Mouse (Mus musculus) heart, adult 8-10 months (tissue): Measurements from ENCODE around the gene D430041D05Rik. TPM values are rescaled to one million over a fixed set of nuclear protein-coding genes. Genes with fewer than 3 reads are reported as not detected.

Experiments
- DNase-seq: peaks from one replicate; pipeline ENCODE4 v3.0.0; 2022; ENCODE audit warnings: low spot score
- total RNA-seq, 4 experiments: library from RNA; stranded (reverse); gene quantifications; 2 replicates each; pipeline ENCODE4 v1.2.4; 2022

Gene D430041D05Rik
- under 1 TPM; 0.03 to 0.06 (median 0.06) TPM for total RNA-seq

GRCm38 (mm10) chr2:104410963-104411545 lies at the start of gene D430041D05Rik:
D430041D05Rik (minus strand) TSS chr2:104411013.
- no peak for DNase-seq

- no peak for DNase-seq
Measured at GRCm38 (mm10) chr2:104460021-104460420, 49.2 kb upstream of the D430041D05Rik start.

- DNase-seq, result no peak
Measured at GRCm38 (mm10) chr2:104458569-104459332, 47.9 kb upstream of the D430041D05Rik start.

- DNase-seq, result no peak
Measured at GRCm38 (mm10) chr2:104457106-104457505, 46.3 kb upstream of the D430041D05Rik start.

- no peak for DNase-seq
Measured at GRCm38 (mm10) chr2:104450685-104451084, 39.9 kb upstream of the D430041D05Rik start.

- DNase-seq, result peak; percentile 49
Measured at GRCm38 (mm10) chr2:104449191-104449590, 38.4 kb upstream of the D430041D05Rik start.

- no peak for DNase-seq
Measured at GRCm38 (mm10) chr2:104448201-104448600, 37.4 kb upstream of the D430041D05Rik start.

GRCm38 (mm10) chr2:104446016-104446415 lies 35.2 kb upstream of the D430041D05Rik start:
- DNase-seq, result no peak

- peak; percentile 78 for DNase-seq
Measured at GRCm38 (mm10) chr2:104444776-104445175, 34.0 kb upstream of the D430041D05Rik start.

- no peak for DNase-seq
Measured at GRCm38 (mm10) chr2:104442341-104442740, 31.5 kb upstream of the D430041D05Rik start.

GRCm38 (mm10) chr2:104436226-104436625 lies 25.4 kb upstream of the D430041D05Rik start:
- DNase-seq, result no peak

- no peak for DNase-seq
Measured at GRCm38 (mm10) chr2:104431067-104431466, 20.3 kb upstream of the D430041D05Rik start.

GRCm38 (mm10) chr2:104430566-104430965 lies 19.8 kb upstream of the D430041D05Rik start:
- no peak for DNase-seq

- DNase-seq, result no peak
Measured at GRCm38 (mm10) chr2:104426112-104426511, 15.3 kb upstream of the D430041D05Rik start.

- DNase-seq, result peak; percentile 14
Measured at GRCm38 (mm10) chr2:104422230-104422629, 11.4 kb upstream of the D430041D05Rik start.

- DNase-seq, result no peak
Measured at GRCm38 (mm10) chr2:104420805-104421204, 10.0 kb upstream of the D430041D05Rik start.

- no peak for DNase-seq
Measured at GRCm38 (mm10) chr2:104419999-104420398, 9.2 kb upstream of the D430041D05Rik start.

- DNase-seq, result no peak
Measured at GRCm38 (mm10) chr2:104419411-104419810, 8.6 kb upstream of the D430041D05Rik start.

- no peak for DNase-seq
Measured at GRCm38 (mm10) chr2:104413011-104413410, 2.2 kb upstream of the D430041D05Rik start.

GRCm38 (mm10) chr2:104412496-104412895 lies 1.7 kb upstream of the D430041D05Rik start:
- no peak for DNase-seq

GRCm38 (mm10) chr2:104411806-104412205 lies 993 bp upstream of the D430041D05Rik start:
- DNase-seq, result no peak

- no peak for DNase-seq
Measured at GRCm38 (mm10) chr2:104409851-104410821, 677 bp downstream of the D430041D05Rik start.
